ENCODE assay signal across 17 mouse cellular contexts in genomic region chr12:4143179-4143578, GRCm38 (mm10). TPM values are rescaled to one million over a fixed set of nuclear protein-coding genes. Genes with fewer than 3 reads are reported as not detected.
DNase-seq lines count a peak whose midpoint lies in the region; TF ChIP-seq lines count a peak whose summit lies in the region.
"Had no signal": no experiment of that assay in that cellular context is flagged by ENCODE, and none has a peak within 500 bp of the region (broad histone marks: within the 10 kb centered on the region; RNA-seq: fewer than 3 reads in every experiment).

No protein-coding gene starts in this region.

- 96% methylated on average over 5 of the region's 5 CpGs for WGBS in thymus, adult 2 months
- 96% methylated on average over 5 of the region's 5 CpGs for WGBS in lung, adult 2 months

- no peaks in the 10 kb centered on the region for H3K27me3 ChIP-seq in thymus, adult 2 months (ENCODE audit: control insufficient read depth, insufficient read depth, low read length)
- H3K27me3 ChIP-seq: heart, embryonic 12.5 days; kidney, embryonic 15.5 days; limb, embryonic 15.5 days had no signal

- no peak overlapping the region for H3K4me3 ChIP-seq in layer of hippocampus, adult 2 months
- H3K4me3 ChIP-seq in thymus, adult 2 months (ENCODE audit: control insufficient read depth, insufficient read depth, low read length) = no peak overlapping the region
- H3K4me3 ChIP-seq in lung, adult 2 months (replicated peaks; ENCODE audit: extremely low read depth, low read depth, low read length) = no peak overlapping the region
- H3K4me3 ChIP-seq: heart, embryonic 12.5 days; kidney, embryonic 15.5 days; limb, embryonic 15.5 days had no signal

- H3K4me1 ChIP-seq in thymus, adult 2 months (replicated peaks; ENCODE audit: control insufficient read depth, insufficient read depth, low read length) = peaks cover 6% of the 10 kb centered on the region
- no peaks in the 10 kb centered on the region for H3K4me1 ChIP-seq in lung, adult 2 months (ENCODE audit: control insufficient read depth, insufficient read depth, low read length)
- H3K4me1 ChIP-seq: kidney, embryonic 15.5 days had no signal

- no peak for DNase-seq in layer of hippocampus, adult 2 months (ENCODE audit: low spot score in 2 of 2)
- DNase-seq in layer of hippocampus, postnatal 25 days (ENCODE audit: extremely low spot score in 1 of 2, low spot score in 1 of 2) = no peak
- DNase-seq in thymus, adult 2 months = peak; percentile 16
- DNase-seq in thymus, postnatal 10 days (ENCODE audit: low spot score in 2 of 2) = no peak
- DNase-seq in ZHBTc4 (ENCODE audit: low read depth, low spot score) = peak; percentile 60
- peak; percentile 22 for DNase-seq in thymus, postnatal 25 days
- DNase-seq in layer of hippocampus, adult 9-10 months (ENCODE audit: low spot score) = no peak
- no peak for DNase-seq in lung, adult 2 months
- DNase-seq: adrenal gland, postnatal 14 days; gastrocnemius, postnatal 25 days; heart, postnatal 4 days; midbrain, embryonic 14.5 days; right cerebral cortex, postnatal 25 days had no signal

- TF ChIP-seq POLR2A in thymus, adult 2 months (IDR thresholded peaks at IDR 0.05; ENCODE audit: control insufficient read depth, extremely low read depth, insufficient read depth, low read length, poor library complexity) = no peak
- no peak for TF ChIP-seq POLR2A in lung, adult 2 months (IDR thresholded peaks at IDR 0.05; ENCODE audit: borderline replicate concordance, extremely low read depth, low read depth, low read length)

- no peaks in the 10 kb centered on the region for H3K36me3 ChIP-seq in thymus, adult 2 months (ENCODE audit: control insufficient read depth, insufficient read depth, low read length)
- H3K36me3 ChIP-seq: G1E; heart, embryonic 12.5 days had no signal

- TF ChIP-seq CTCF in layer of hippocampus, adult 2 months (conservative IDR thresholded peaks at IDR 0.05) = peak; percentile 44
- TF ChIP-seq CTCF in thymus, adult 2 months (IDR thresholded peaks at IDR 0.05; ENCODE audit: borderline replicate concordance, control insufficient read depth, extremely low read depth, insufficient read depth, low read length, poor library complexity) = no peak
- TF ChIP-seq CTCF in lung, adult 2 months (IDR thresholded peaks at IDR 0.05; ENCODE audit: insufficient read depth, low read length) = no peak

- no peak overlapping the region for H3K27ac ChIP-seq in layer of hippocampus, adult 2 months
- no peak overlapping the region for H3K27ac ChIP-seq in thymus, adult 2 months (ENCODE audit: control insufficient read depth, insufficient read depth, low read length)
- H3K27ac ChIP-seq: kidney, embryonic 15.5 days; limb, embryonic 15.5 days had no signal

RNA-seq across cellular contexts. Expression of gene Adcy3, which starts 10.3 kb away (rescaled TPM):
- total RNA-seq in layer of hippocampus, adult 2 months (2021) = 10 to 100 TPM; 47.6 to 48.6 TPM
- 10 to 100 TPM; 50.4 to 51.7 TPM for total RNA-seq in layer of hippocampus, postnatal 25 days (2021)
- polyA plus RNA-seq in thymus, adult 2 months (2012; rRNA removed) = 20.8 and 25.5 TPM in 2 replicates
- polyA plus RNA-seq in lung, adult 2 months (2012; rRNA removed) = 17.1 and 17.6 TPM in 2 replicates
- polyA plus RNA-seq: G1E had no signal

Comparison
In these comparisons a context has a peak if more than half of its experiments do, and no peak if none do; other contexts are left out.
1. DNase-seq: peak in thymus, adult 2 months (single experiment), ZHBTc4 (single experiment) and thymus, postnatal 25 days (single experiment); none in layer of hippocampus, adult 2 months (0 of 2), layer of hippocampus, postnatal 25 days (0 of 2), thymus, postnatal 10 days (0 of 2), layer of hippocampus, adult 9-10 months (single experiment) and lung, adult 2 months (single experiment).